Mouse (Mus musculus) retina, adult 2 months (tissue): ENCODE measurements around the gene Wnt7b.

Source experiments
- DNase-seq: peaks from one replicate; pipeline ENCODE4 v3.0.0-alpha.2; 2012; ENCODE audit warnings: low read depth, low spot score

Gene Wnt7b

DNA sequence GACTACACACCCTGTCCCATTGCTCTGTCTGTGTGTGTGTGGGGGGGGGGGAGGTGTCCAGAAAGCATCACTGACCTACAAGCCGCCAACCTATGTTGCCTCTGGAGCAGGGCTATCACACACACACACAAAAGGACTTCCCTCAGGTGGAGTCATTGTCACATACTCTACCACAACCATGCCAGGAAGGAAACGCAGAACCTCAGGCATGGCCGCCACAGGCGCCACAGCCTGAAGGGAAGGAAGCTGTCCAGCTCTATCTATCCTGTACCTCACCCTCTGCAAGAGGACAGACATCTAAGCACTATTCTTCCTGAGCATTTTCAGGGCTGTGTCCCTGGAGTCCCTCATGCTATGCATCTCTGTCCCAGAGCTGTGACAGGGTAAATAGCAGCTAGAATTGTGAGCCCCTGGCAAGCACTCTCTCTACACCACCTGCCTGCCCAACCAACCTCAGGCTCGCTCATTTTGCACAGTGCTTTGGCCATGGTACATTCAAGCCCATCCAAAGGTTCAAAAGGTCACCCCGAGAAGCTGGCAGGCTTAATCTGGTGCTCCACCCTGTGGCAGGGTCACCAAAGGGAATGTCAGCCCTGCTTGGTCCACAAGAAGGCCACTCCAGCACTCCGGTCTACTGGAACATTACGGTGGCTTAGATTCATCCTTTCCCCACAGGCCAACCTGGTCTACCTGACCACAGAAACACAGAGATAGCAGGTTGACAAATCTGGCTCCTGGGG is 12.1 kb downstream of the Wnt7b start:
- DNase-seq = no peak

DNA sequence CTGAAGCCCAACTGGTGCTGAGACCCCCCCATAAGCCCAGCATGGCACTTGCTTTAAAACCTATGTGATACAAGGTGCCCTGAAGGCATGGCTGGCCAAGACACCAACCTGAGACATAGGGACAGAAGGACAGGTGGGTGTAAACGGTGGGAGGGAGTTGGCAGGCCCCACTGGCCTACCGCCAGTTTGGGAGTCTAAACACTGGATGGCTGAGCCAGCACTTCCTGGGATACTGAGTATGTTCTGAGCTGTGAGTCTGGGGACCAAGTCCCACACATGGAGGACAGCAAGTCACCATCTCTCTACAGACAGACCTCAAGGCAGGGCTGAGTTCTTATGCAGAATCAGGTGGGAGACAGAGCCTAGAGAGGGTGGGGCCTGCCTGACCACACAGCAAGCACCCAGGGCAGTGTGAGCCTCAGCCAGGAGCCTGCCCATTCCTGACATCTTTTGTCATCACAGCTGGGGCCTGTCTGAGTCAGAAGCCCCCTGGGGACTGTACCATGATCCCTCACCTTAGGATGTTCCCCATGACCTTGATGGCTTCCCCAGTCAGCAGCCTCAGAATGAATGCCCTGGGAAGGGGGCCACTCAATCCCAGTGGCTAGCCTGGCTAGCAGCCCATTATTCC is 13.0 kb downstream of the Wnt7b start:
- no peak for DNase-seq

DNA sequence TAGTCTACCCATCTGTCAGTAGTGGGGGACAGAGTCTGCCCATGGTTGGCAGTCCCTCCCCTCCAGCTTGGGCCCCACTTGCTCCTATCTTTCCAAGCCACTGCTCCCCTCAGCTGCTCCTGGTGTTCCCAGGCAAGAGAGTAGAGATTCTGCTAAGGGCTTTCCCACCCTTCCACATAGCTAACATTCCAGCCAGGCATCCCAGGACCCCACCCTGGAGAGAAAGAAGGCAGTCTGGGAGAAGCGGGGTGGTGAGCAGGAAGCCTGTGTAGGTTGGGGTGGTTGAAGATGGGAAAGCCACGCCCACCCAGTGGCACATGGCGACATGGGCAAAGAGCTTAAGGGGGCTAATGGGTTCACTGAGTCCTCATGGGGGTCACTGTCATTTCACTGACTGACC is 13.9 kb downstream of the Wnt7b start:
- no peak for DNase-seq

- no peak for DNase-seq
Observed at GRCm38 (mm10) chr15:85564966-85565365, 17.3 kb downstream of the Wnt7b start.

GRCm38 (mm10) chr15:85564034-85564769 is 18.1 kb downstream of the Wnt7b start:
- DNase-seq = no peak

GRCm38 (mm10) chr15:85561953-85562352 is 20.3 kb downstream of the Wnt7b start:
- no peak for DNase-seq

- DNase-seq = no peak
Observed at GRCm38 (mm10) chr15:85560830-85561229, 21.4 kb downstream of the Wnt7b start.

GRCm38 (mm10) chr15:85558840-85559540 is 23.3 kb downstream of the Wnt7b start:
- DNase-seq = no peak

- no peak for DNase-seq
Observed at GRCm38 (mm10) chr15:85555799-85556198, 26.5 kb downstream of the Wnt7b start.

DNA sequence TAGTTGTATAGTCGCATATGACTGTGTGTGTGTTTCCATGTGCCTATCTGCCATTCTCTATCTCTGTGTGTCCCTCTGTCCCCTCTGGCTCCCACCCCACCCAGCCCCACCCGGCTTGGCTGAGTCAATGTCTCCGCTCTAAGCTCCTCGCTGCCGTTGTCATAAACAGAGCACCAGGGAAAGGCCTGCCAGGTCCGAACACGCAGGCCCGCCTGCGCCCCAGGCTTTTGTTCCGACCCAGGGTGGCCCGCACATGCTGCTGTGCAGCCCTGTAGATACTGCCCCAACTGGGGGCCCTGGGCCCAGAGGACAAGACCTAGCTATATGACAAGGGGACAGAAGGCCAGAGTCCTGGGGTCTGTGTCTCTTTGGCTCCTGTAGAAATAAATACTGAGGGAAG is 28.9 kb downstream of the Wnt7b start:
- DNase-seq = no peak

DNA sequence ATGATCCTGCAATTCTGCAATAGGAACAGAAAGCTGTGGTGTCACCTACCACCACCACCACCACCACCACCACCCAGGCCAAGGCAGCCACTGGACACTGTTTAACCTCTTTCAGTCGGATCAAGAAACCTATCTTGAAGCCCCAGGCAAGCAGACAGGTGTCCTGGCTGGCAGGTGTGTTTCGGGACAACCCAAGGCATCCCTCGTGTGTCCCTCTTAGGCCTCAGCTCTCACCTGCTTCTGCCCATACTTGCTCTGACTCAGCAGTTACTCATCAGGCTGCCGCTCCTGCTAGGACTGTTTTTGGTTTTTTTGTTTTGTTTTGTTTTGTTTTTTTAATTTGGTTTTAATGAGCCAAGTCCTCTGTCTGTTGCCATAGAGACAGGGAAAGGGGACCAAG is 35.8 kb downstream of the Wnt7b start:
- no peak for DNase-seq

DNA sequence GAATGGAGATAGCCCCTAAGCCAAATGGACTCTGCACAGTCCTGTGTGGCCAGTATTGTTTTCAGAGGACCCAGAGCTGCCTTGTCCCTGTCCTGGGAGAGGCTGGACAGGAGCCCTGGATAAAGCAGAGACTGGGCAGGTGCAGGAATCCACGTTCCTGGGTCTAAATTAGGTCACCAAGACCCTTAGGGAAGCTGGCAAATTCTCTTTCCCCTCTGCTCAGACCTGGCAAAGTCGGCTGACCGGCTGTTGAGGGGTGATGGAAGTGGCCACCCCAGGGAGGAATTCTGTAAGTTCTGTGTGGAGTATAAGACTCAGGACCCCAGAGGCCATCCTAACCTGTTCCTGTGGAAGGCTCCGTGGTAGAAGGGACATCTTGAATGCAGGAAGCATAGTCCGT is 36.9 kb downstream of the Wnt7b start:
- no peak for DNase-seq

- DNase-seq = no peak
Observed at GRCm38 (mm10) chr15:85538170-85538569, 44.1 kb downstream of the Wnt7b start.

GRCm38 (mm10) chr15:85537151-85537550 is 45.1 kb downstream of the Wnt7b start:
- DNase-seq = no peak

DNA sequence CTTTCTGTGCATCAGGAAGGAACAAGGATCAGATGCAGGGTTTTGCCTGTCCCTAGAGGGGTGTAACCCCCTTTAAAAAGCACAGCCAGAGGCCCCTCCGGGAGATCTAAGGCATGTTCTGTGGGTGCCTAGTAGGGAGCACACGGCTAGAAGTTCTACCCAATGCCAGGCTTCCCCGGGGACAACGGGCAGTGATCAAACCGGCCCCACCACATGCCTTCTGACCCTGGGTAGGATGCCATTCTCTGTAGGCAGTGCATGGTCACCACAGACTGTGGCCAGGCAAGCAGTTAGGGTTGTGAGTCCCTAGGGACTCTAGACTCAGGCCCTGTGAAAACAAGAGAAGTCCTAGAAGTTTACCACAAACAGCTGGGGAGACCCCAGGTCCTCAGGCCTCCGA is 47.6 kb downstream of the Wnt7b start:
- no peak for DNase-seq

- DNase-seq = no peak
Observed at GRCm38 (mm10) chr15:85534215-85534614, 48.1 kb downstream of the Wnt7b start.

- no peak for DNase-seq
Observed at GRCm38 (mm10) chr15:85532063-85532462, 50.2 kb downstream of the Wnt7b start.

DNA sequence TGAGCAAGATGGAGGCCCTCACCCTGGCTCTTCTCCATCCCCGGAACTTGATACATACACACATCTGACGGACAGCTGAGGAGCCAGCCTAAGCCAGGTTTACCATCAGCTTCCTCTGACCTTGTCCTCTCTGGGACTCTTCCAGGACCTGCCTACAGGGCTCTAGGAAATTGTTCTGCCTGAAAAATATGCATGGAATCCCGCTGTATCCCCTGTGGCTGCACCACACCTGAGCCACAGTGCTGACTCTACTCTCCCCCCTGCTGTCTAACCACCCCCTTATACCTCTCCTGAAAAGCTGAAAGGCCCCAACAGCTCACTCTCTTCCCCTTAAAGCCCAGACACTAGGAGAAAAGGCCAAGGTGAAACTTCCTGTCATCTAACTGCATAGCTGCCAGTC is 52.4 kb downstream of the Wnt7b start:
- DNase-seq = no peak

- no peak for DNase-seq
Observed at GRCm38 (mm10) chr15:85524404-85524950, 57.8 kb downstream of the Wnt7b start.

GRCm38 (mm10) chr15:85523173-85523991 is 58.9 kb downstream of the Wnt7b start:
- DNase-seq = no peak

DNA sequence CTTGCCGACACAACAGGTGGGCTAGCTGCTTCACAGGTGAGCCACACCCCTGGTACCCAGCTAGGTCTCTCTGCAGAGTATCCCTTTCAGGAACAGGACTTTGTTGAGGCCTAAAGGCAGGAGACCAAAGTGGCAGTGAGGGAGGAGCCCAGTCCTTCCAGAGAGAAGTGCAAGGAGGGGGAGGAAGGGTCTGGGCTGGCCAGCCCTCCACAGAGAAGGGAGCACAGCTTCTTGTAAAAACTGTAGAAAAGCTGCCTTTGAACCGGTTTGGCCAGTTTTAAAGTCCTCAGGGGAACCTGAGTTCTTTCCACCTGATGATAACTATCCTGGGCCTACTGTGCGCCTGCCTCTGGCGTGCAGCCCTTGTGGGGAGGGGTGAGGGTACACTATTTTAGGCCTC is 62.8 kb downstream of the Wnt7b start:
- DNase-seq = no peak
